Mouse (Mus musculus): ENCODE results near the gene Ccdc171. TPM values are rescaled to one million over a fixed set of nuclear protein-coding genes. Genes with fewer than 3 reads are reported as not detected.
A peak's percentile ranks its signal among the peaks of the same experiment; 100 is the strongest.
"Not testable (repeated sequence)": the region's sequence is repeated elsewhere in the genome, so short reads cannot be mapped to it uniquely, and the experiment has no call there.

Gene Ccdc171
- total and polyA plus RNA-seq, 2 experiments: 1.4 to 6.8 TPM

GRCm38 (mm10) chr4:83567190-83568113 lies 42.1 kb downstream of the Ccdc171 start:
- Histone ChIP-seq H3K79me2 (ENCODE audit: control insufficient read depth, insufficient read depth, low read length) (no peaks in the 10 kb centered on the region), H3K4me1 (ENCODE audit: control insufficient read depth, insufficient read depth, low read length) (peaks cover 5% of the 10 kb centered on the region; the same call in 1 of the 2 replicates), H3K27ac (replicated peaks; ENCODE audit: insufficient read depth, low read depth, low read length) (no peak overlapping the region), H3K4me3 (ENCODE audit: insufficient read depth, low read depth, low read length) (no peak overlapping the region), H3K9ac (ENCODE audit: low read depth, low read length) (no peak overlapping the region), H3K27me3 (ENCODE audit: control insufficient read depth, insufficient read depth, low read length) (no peaks in the 10 kb centered on the region), H3K36me3 (ENCODE audit: control insufficient read depth, insufficient read depth, low read length) (no peaks in the 10 kb centered on the region)
- WGBS: 39% methylated on average over 13 of the region's 13 CpGs
- no peak for DNase-seq (ENCODE audit: extremely low read depth, low read depth, low spot score)
- no peak for TF ChIP-seq CTCF (IDR thresholded peaks at IDR 0.05; ENCODE audit: low read depth, low read length)

DNA sequence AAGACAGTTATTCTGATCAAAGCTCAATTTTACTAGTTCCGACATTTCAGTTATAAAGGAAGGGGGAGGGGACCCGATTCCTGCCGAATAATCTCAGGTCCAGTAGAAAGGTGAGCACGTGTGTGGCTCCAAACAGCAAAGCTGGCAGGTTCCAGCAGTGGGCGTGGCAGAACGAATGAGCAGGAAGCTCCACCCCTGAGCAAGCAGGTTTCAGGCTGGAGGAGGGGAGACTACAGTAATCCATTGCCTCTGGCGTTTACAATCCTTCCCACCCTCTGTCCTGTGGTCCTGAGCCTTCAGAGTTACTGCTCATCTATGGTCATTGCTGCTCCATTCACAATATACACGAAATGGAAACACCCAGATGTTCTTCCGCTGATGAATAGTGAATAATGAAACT lies 42.8 kb downstream of the Ccdc171 start:
- not testable (repeated sequence) for H3K79me2 ChIP-seq (ENCODE audit: control insufficient read depth, insufficient read depth, low read length); H3K27me3 ChIP-seq (ENCODE audit: control insufficient read depth, insufficient read depth, low read length); H3K9ac ChIP-seq (ENCODE audit: low read depth, low read length); H3K27ac ChIP-seq (replicated peaks; ENCODE audit: insufficient read depth, low read depth, low read length); H3K4me1 ChIP-seq (ENCODE audit: control insufficient read depth, insufficient read depth, low read length); H3K36me3 ChIP-seq (ENCODE audit: control insufficient read depth, insufficient read depth, low read length)
- WGBS: 3% methylated on average over 9 of the region's 9 CpGs
- H3K4me3 ChIP-seq (ENCODE audit: insufficient read depth, low read depth, low read length): peak overlapping the region; percentile 29; the same call in 1 of the 2 replicates
- DNase-seq (ENCODE audit: extremely low read depth, low read depth, low spot score): peak; percentile 71

GRCm38 (mm10) chr4:83570569-83570968 lies 45.2 kb downstream of the Ccdc171 start:
- H3K36me3 ChIP-seq (ENCODE audit: control insufficient read depth, insufficient read depth, low read length): no peaks in the 10 kb centered on the region
- 58% methylated on average over 6 of the region's 6 CpGs for WGBS
- H3K4me1 ChIP-seq (ENCODE audit: control insufficient read depth, insufficient read depth, low read length): peaks cover 5% of the 10 kb centered on the region; the same call in 1 of the 2 replicates
- TF ChIP-seq POLR2A (IDR thresholded peaks at IDR 0.05; ENCODE audit: extremely low read depth, insufficient read depth, low read length) (no peak), CTCF (IDR thresholded peaks at IDR 0.05; ENCODE audit: low read depth, low read length) (peak; percentile 14; the same call in 1 of the 2 replicates)
- no peak overlapping the region for H3K4me3 ChIP-seq (ENCODE audit: insufficient read depth, low read depth, low read length)
- no peaks in the 10 kb centered on the region for H3K79me2 ChIP-seq (ENCODE audit: control insufficient read depth, insufficient read depth, low read length)
- no peak overlapping the region for H3K9ac ChIP-seq (ENCODE audit: low read depth, low read length)
- DNase-seq (ENCODE audit: extremely low read depth, low read depth, low spot score): peak; percentile 67
- no peaks in the 10 kb centered on the region for H3K27me3 ChIP-seq (ENCODE audit: control insufficient read depth, insufficient read depth, low read length)
- no peak overlapping the region for H3K27ac ChIP-seq (replicated peaks; ENCODE audit: insufficient read depth, low read depth, low read length)

- DNase-seq (ENCODE audit: extremely low read depth, low read depth, low spot score): no peak
Observed at GRCm38 (mm10) chr4:83571033-83571432, 45.7 kb downstream of the Ccdc171 start.

GRCm38 (mm10) chr4:83572521-83572920 lies 47.2 kb downstream of the Ccdc171 start:
- Histone ChIP-seq H3K27ac (replicated peaks; ENCODE audit: insufficient read depth, low read depth, low read length) (no peak overlapping the region), H3K79me2 (ENCODE audit: control insufficient read depth, insufficient read depth, low read length) (no peaks in the 10 kb centered on the region), H3K4me1 (ENCODE audit: control insufficient read depth, insufficient read depth, low read length) (peaks cover 5% of the 10 kb centered on the region; the same call in 1 of the 2 replicates), H3K27me3 (ENCODE audit: control insufficient read depth, insufficient read depth, low read length) (no peaks in the 10 kb centered on the region), H3K9ac (ENCODE audit: low read depth, low read length) (no peak overlapping the region), H3K4me3 (ENCODE audit: insufficient read depth, low read depth, low read length) (no peak overlapping the region), H3K36me3 (ENCODE audit: control insufficient read depth, insufficient read depth, low read length) (no peaks in the 10 kb centered on the region)
- WGBS: 21% methylated on average over 6 of the region's 6 CpGs
- DNase-seq (ENCODE audit: extremely low read depth, low read depth, low spot score): peak; percentile 83
- TF ChIP-seq CTCF (IDR thresholded peaks at IDR 0.05; ENCODE audit: low read depth, low read length) (no peak), POLR2A (IDR thresholded peaks at IDR 0.05; ENCODE audit: extremely low read depth, insufficient read depth, low read length) (no peak)

More at GRCm38 (mm10) chr4:83571033-83571432, 45.7 kb downstream of the Ccdc171 start:
- no peak overlapping the region for H3K4me3 ChIP-seq (ENCODE audit: insufficient read depth, low read depth, low read length)
- no peaks in the 10 kb centered on the region for H3K79me2 ChIP-seq (ENCODE audit: control insufficient read depth, insufficient read depth, low read length)
- no peak for TF ChIP-seq CTCF (IDR thresholded peaks at IDR 0.05; ENCODE audit: low read depth, low read length)
- TF ChIP-seq POLR2A (IDR thresholded peaks at IDR 0.05; ENCODE audit: extremely low read depth, insufficient read depth, low read length): no peak
- no peaks in the 10 kb centered on the region for H3K36me3 ChIP-seq (ENCODE audit: control insufficient read depth, insufficient read depth, low read length)
- H3K4me1 ChIP-seq (ENCODE audit: control insufficient read depth, insufficient read depth, low read length): peaks cover 5% of the 10 kb centered on the region; the same call in 1 of the 2 replicates
- no peaks in the 10 kb centered on the region for H3K27me3 ChIP-seq (ENCODE audit: control insufficient read depth, insufficient read depth, low read length)
- H3K9ac ChIP-seq (ENCODE audit: low read depth, low read length): no peak overlapping the region
- 90% methylated on average over 5 of the region's 5 CpGs for WGBS
- no peak overlapping the region for H3K27ac ChIP-seq (replicated peaks; ENCODE audit: insufficient read depth, low read depth, low read length)

DNA sequence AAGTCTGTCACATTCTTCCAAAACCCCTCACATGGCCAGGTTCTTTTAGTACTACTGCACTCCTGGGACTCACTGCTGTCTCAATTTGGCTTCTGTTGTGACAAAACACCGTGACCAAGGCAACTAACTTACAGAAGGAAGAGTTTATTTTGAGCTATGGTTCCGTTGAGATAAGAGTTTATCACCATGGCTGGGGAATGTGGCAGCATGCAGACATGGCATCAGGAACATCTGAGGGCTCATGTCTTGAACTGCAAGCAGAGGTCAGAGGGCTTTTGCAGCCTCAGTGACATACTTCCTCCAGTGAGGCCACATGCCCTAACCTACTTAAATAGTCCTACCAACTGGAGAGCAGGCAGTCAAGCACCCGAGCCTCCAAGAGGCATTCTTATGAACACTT lies 51.0 kb downstream of the Ccdc171 start:
- Histone ChIP-seq H3K36me3 (ENCODE audit: control insufficient read depth, insufficient read depth, low read length) (no peaks in the 10 kb centered on the region), H3K9ac (ENCODE audit: low read depth, low read length) (no peak overlapping the region), H3K27me3 (ENCODE audit: control insufficient read depth, insufficient read depth, low read length) (no peaks in the 10 kb centered on the region), H3K4me3 (ENCODE audit: insufficient read depth, low read depth, low read length) (no peak overlapping the region), H3K4me1 (ENCODE audit: control insufficient read depth, insufficient read depth, low read length) (no peaks in the 10 kb centered on the region; the same call in 1 of the 2 replicates), H3K27ac (replicated peaks; ENCODE audit: insufficient read depth, low read depth, low read length) (no peak overlapping the region), H3K79me2 (ENCODE audit: control insufficient read depth, insufficient read depth, low read length) (no peaks in the 10 kb centered on the region)
- TF ChIP-seq POLR2A (IDR thresholded peaks at IDR 0.05; ENCODE audit: extremely low read depth, insufficient read depth, low read length): no peak
- 71% methylated on average over 3 of the region's 3 CpGs for WGBS
- DNase-seq (ENCODE audit: extremely low read depth, low read depth, low spot score): no peak

Data from liver, adult 2 months (tissue).